In the genomic region with DNA sequence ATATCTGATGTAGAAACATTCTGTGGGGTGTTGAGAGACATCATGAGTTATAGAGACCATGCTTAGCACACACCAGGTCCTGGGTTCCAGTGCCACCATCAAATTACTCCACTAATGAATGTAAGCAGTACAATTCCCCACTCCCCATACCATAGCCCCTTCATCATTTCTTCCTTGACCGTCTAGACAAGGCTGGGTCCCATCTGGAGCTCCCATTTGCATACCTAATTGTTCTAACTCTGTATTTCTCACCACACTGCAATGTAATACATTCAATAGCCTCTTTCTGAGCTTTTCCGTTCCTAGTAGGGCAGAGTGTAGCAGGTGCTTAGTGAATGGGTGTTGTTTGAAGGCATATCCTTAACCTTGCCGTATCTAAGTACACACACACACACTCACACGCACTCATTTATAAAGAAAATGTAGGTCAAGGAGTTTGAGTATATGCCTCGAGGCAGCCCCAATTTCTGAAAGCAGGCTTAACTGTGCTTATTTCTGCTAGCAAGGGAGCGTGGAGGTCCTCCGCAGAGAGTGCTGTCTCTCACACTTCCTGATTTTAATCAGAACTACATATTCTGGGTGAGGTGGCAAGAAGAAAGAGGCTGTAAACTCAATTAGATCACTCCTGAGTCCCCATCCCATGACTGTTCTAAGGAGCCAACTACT, we compare ENCODE assay signal across 18 mouse cellular contexts. TPM values are rescaled to one million over a fixed set of nuclear protein-coding genes. Genes with fewer than 3 reads are reported as not detected.
DNase-seq lines count a peak whose midpoint lies in the region; ATAC-seq and TF ChIP-seq lines count a peak whose summit lies in the region.
"Had no signal": no experiment of that assay in that cellular context is flagged by ENCODE, and none has a peak within 500 bp of the region (broad histone marks: within the 10 kb centered on the region; RNA-seq: fewer than 3 reads in every experiment).

No protein-coding gene starts in this region.

- peak overlapping the region; percentile 71; the same call in 1 of the 2 replicates for H3K27ac ChIP-seq in heart, postnatal 0 days (ENCODE audit: low read depth)
- peak overlapping the region; percentile 94 for H3K27ac ChIP-seq in thymus, adult 2 months (ENCODE audit: control insufficient read depth, insufficient read depth, low read length)
- H3K27ac ChIP-seq in layer of hippocampus, adult 2 months: no peak overlapping the region
- H3K27ac ChIP-seq: embryonic facial prominence, embryonic 13.5 days; hindbrain, embryonic 13.5 days; liver, embryonic 13.5 days; neural tube, embryonic 15.5 days had no signal

- no peak for TF ChIP-seq EP300 in heart, postnatal 0 days (IDR thresholded peaks at IDR 0.05; ENCODE audit: low read depth)

- no peaks in the 10 kb centered on the region for H3K4me1 ChIP-seq in heart, postnatal 0 days (ENCODE audit: control insufficient read depth, insufficient read depth)
- H3K4me1 ChIP-seq in thymus, adult 2 months (replicated peaks; ENCODE audit: control insufficient read depth, insufficient read depth, low read length): peaks cover 35% of the 10 kb centered on the region
- H3K4me1 ChIP-seq: embryonic facial prominence, embryonic 13.5 days; liver, embryonic 13.5 days; neural tube, embryonic 15.5 days had no signal

- no peaks in the 10 kb centered on the region for H3K27me3 ChIP-seq in heart, postnatal 0 days (ENCODE audit: control insufficient read depth, insufficient read depth, low read length)
- no peaks in the 10 kb centered on the region for H3K27me3 ChIP-seq in thymus, adult 2 months (ENCODE audit: control insufficient read depth, insufficient read depth, low read length)
- H3K27me3 ChIP-seq: embryonic facial prominence, embryonic 13.5 days; hindbrain, embryonic 13.5 days; liver, embryonic 13.5 days; neural tube, embryonic 15.5 days had no signal

- DNase-seq in heart, postnatal 0 days (ENCODE audit: low spot score): no peak
- DNase-seq in heart, adult 9 months (ENCODE audit: low spot score in 2 of 2): no peak
- peak; percentile 14 to 28 for DNase-seq in B cell, adult 2 months
- DNase-seq in brain, embryonic 14.5 days (ENCODE audit: low read depth): peak; percentile 47
- peak; percentile 66 for DNase-seq in thymus, adult 2 months
- no peak for DNase-seq in ovary, postnatal 10 days (ENCODE audit: low spot score)
- no peak for DNase-seq in layer of hippocampus, adult 2 months (ENCODE audit: low spot score in 2 of 2)
- DNase-seq: cerebellum, adult 11 months; cerebellum, postnatal 25 days; gastrocnemius, postnatal 25 days; kidney, adult 9 months; left cerebral cortex, postnatal 4 days; liver, embryonic 13.5 days had no signal

- no peak overlapping the region for H3K4me3 ChIP-seq in heart, postnatal 0 days (ENCODE audit: low read depth, low read length)
- no peak overlapping the region for H3K4me3 ChIP-seq in thymus, adult 2 months (ENCODE audit: control insufficient read depth, insufficient read depth, low read length)
- no peak overlapping the region for H3K4me3 ChIP-seq in layer of hippocampus, adult 2 months
- H3K4me3 ChIP-seq: embryonic facial prominence, embryonic 13.5 days; hindbrain, embryonic 13.5 days; liver, embryonic 13.5 days; neural tube, embryonic 15.5 days had no signal

- H3K36me3 ChIP-seq in heart, postnatal 0 days (replicated peaks; ENCODE audit: control insufficient read depth, insufficient read depth, low read length): no peaks in the 10 kb centered on the region
- H3K36me3 ChIP-seq in thymus, adult 2 months (ENCODE audit: control insufficient read depth, insufficient read depth, low read length): no peaks in the 10 kb centered on the region
- H3K36me3 ChIP-seq: embryonic facial prominence, embryonic 13.5 days; hindbrain, embryonic 13.5 days; liver, embryonic 13.5 days; neural tube, embryonic 15.5 days had no signal

- 74% methylated on average over 7 of the region's 7 CpGs for WGBS in heart, postnatal 0 days
- 2% methylated on average over 7 of the region's 7 CpGs for WGBS in thymus, adult 2 months

- no peak overlapping the region for H3K9ac ChIP-seq in heart, postnatal 0 days (replicated peaks; ENCODE audit: low read depth, low read length)
- H3K9ac ChIP-seq: embryonic facial prominence, embryonic 13.5 days; hindbrain, embryonic 13.5 days; liver, embryonic 13.5 days; neural tube, embryonic 15.5 days had no signal

- no peak for TF ChIP-seq CTCF in heart, postnatal 0 days (IDR thresholded peaks at IDR 0.05; ENCODE audit: low read depth)
- no peak for TF ChIP-seq CTCF in brain, embryonic 14.5 days (IDR thresholded peaks at IDR 0.05; ENCODE audit: borderline replicate concordance, extremely low read depth, insufficient read depth, insufficient read length)
- TF ChIP-seq CTCF in thymus, adult 2 months (IDR thresholded peaks at IDR 0.05; ENCODE audit: borderline replicate concordance, control insufficient read depth, extremely low read depth, insufficient read depth, low read length, poor library complexity): no peak
- TF ChIP-seq CTCF in layer of hippocampus, adult 2 months (conservative IDR thresholded peaks at IDR 0.05): no peak

- H3K4me2 ChIP-seq in heart, postnatal 0 days (ENCODE audit: low read depth, low read length): no peak overlapping the region
- H3K4me2 ChIP-seq: embryonic facial prominence, embryonic 13.5 days; hindbrain, embryonic 13.5 days; liver, embryonic 13.5 days; neural tube, embryonic 15.5 days had no signal

- no peak for ATAC-seq in heart, postnatal 0 days (ENCODE audit: insufficient read depth, low read depth)
- no peak for ATAC-seq in erythroblast, adult 5-6 weeks (replicated peaks; ENCODE audit: low FRiP score, poor library complexity, severe bottlenecking)
- ATAC-seq: lung, postnatal 0 days had no signal

- no peak for TF ChIP-seq POLR2A in brain, embryonic 14.5 days (IDR thresholded peaks at IDR 0.05; ENCODE audit: borderline replicate concordance, extremely low read depth, insufficient read depth, insufficient read length, poor library complexity, severe bottlenecking)
- no peak for TF ChIP-seq POLR2A in thymus, adult 2 months (IDR thresholded peaks at IDR 0.05; ENCODE audit: control insufficient read depth, extremely low read depth, insufficient read depth, low read length, poor library complexity)

- H3K9me3 ChIP-seq in heart, postnatal 0 days (replicated peaks; ENCODE audit: control insufficient read depth, low read length): no peaks in the 10 kb centered on the region
- H3K9me3 ChIP-seq: embryonic facial prominence, embryonic 13.5 days; hindbrain, embryonic 13.5 days; liver, embryonic 13.5 days; neural tube, embryonic 15.5 days had no signal

RNA-seq across cellular contexts. Expression of gene Ntrk3, which starts 17.9 kb away (rescaled TPM):
- total RNA-seq in heart, postnatal 0 days (2014; rRNA removed; ENCODE audit: low replicate concordance): 2.2 and 4.2 TPM in 2 replicates
- 0.88 and 1.1 TPM in 2 replicates for polyA plus RNA-seq in heart, postnatal 0 days (2015; fragmentation: Nextera tagmentation; extraction: Ambion mirVana)
- 49.7 and 56.0 TPM in 2 replicates for polyA plus RNA-seq in brain, embryonic 14.5 days (2012; rRNA removed)
- 52.2 and 54.7 TPM in 2 replicates for polyA plus RNA-seq in thymus, adult 2 months (2012; rRNA removed)
- not detected in 2 replicates for total RNA-seq in erythroblast, adult 5-6 weeks (2015; ENCODE audit: low replicate concordance)
- 0.56 TPM in 1 of 2 replicates, not detected in the other for total RNA-seq in erythroblast, adult 5-6 weeks (2017; ENCODE audit: low replicate concordance)
- 100 to 1,000 TPM; 226 to 238 TPM for total RNA-seq in layer of hippocampus, adult 2 months (2021)

Comparison
In these comparisons a context has a peak if more than half of its experiments do, and no peak if none do; other contexts are left out.
1. DNase-seq: peak in B cell, adult 2 months (2 of 2), brain, embryonic 14.5 days (single experiment) and thymus, adult 2 months (single experiment); none in heart, postnatal 0 days (single experiment), heart, adult 9 months (0 of 2), ovary, postnatal 10 days (single experiment) and layer of hippocampus, adult 2 months (0 of 2).
2. RNA of gene Ntrk3, which starts 17.9 kb away (total RNA-seq): 226 to 238 TPM in layer of hippocampus, adult 2 months; 2.2 to 4.2 TPM in heart, postnatal 0 days and 0.56 TPM in erythroblast, adult 5-6 weeks; every median in the first group is over 10 times any median in the second.